Mouse (Mus musculus) G1E (cell line): Measurements from ENCODE around the gene Ctsf.

Source experiments
- CTCF ChIP-seq: IDR thresholded peaks from 2 replicates; pipeline ENCODE4 v1.5.1; 2012; ENCODE audit warnings: low read depth, low read length, inconsistent platforms, mixed read lengths
- GATA1 ChIP-seq: IDR thresholded peaks from 2 replicates; pipeline ENCODE4 v1.6.1; 2012; ENCODE audit warnings: borderline replicate concordance, low read length, inconsistent platforms, mixed read lengths
- POLR2AphosphoS5 ChIP-seq: IDR thresholded peaks from 2 replicates; pipeline ENCODE4 v1.6.1; 2012; ENCODE audit warnings: low read depth, low read length, inconsistent platforms; ENCODE audit not compliant: insufficient replicate concordance
- TAL1 ChIP-seq: conservative IDR thresholded peaks from 2 replicates; pipeline ENCODE4 v1.6.1; 2012; ENCODE audit warnings: low read depth, low read length, inconsistent platforms, mixed read lengths

DNA sequence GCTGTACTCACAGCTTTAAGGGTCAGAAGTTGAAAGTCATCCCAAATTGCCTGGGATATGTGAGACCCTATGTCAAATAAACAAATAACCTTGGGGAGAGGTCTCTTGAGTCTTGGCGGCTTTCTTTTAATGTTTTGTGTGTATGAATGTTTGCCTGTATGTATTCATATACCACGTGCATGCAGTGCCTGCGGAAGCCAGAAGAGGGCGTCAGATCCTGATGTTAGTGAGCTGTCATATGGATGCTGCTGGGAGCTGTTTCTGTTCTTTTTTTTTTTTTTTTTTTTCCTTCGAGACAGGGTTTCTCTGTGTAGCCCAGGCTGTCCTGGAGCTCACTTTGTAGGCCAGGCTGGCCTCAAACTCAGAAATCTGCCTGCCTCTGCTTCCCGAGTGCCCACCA, 41.9 kb upstream of the Ctsf start:
- no peak for TF ChIP-seq CTCF
- no peak for TF ChIP-seq POLR2AphosphoS5
- TF ChIP-seq GATA1, result no peak
- TF ChIP-seq TAL1, result no peak
